Mouse (Mus musculus) Patski (cell line): Measurements from ENCODE around the gene Fam49a. TPM values are rescaled to one million over a fixed set of nuclear protein-coding genes. Genes with fewer than 3 reads are reported as not detected.
A peak's percentile ranks its signal among the peaks of the same experiment; 100 is the strongest.

ENCODE experiments used
- ATAC-seq: fragments of 100-300 bp; one replicate; pipeline ENCODE4 v1.8.0; 2021
- CTCF ChIA-PET: fragments of 350-600 bp; sonication (Branson Sonifier 250); formaldehyde crosslinking; loops from one replicate; lab custom pipeline; 2022; ENCODE audit warnings: inconsistent platforms; lab: Charles Lee
- POLR2A ChIA-PET: fragments of 350-600 bp; sonication (Branson Sonifier 250); formaldehyde crosslinking; loops from one replicate; lab custom pipeline; 2022; ENCODE audit warnings: antibody characterized with exemption, inconsistent platforms; lab: Charles Lee
- DNase-seq: peaks from one replicate; pipeline ENCODE4 v3.0.0-alpha.2; 2011; ENCODE audit warnings: low read depth, low spot score
- H3K27me3 ChIP-seq: fragments of 371-371 bp; one replicate; pipeline ENCODE4 v1.5.1; 2021
- CTCF ChIP-seq: fragments of 100-300 bp; IDR thresholded peaks from one replicate; pipeline ENCODE4 v1.5.1; 2021
- in situ Hi-C: fragments of 300-500 bp; cut with MboI; formaldehyde crosslinking; loops from 3 replicates; pipeline ENCODE4 v1.11.1; 2018; ENCODE audit warnings: low pct_unique_long_range_greater_than_20kb, mixed read lengths
- polyA plus RNA-seq: library from polyadenylated mRNA; unstranded; gene quantifications from one replicate; pipeline ENCODE4 v1.2.3, GENCODE M21; 2021

The Fam49a gene
- polyA plus RNA-seq, 1 experiment from 2014 or later: 2.7 TPM

DNA sequence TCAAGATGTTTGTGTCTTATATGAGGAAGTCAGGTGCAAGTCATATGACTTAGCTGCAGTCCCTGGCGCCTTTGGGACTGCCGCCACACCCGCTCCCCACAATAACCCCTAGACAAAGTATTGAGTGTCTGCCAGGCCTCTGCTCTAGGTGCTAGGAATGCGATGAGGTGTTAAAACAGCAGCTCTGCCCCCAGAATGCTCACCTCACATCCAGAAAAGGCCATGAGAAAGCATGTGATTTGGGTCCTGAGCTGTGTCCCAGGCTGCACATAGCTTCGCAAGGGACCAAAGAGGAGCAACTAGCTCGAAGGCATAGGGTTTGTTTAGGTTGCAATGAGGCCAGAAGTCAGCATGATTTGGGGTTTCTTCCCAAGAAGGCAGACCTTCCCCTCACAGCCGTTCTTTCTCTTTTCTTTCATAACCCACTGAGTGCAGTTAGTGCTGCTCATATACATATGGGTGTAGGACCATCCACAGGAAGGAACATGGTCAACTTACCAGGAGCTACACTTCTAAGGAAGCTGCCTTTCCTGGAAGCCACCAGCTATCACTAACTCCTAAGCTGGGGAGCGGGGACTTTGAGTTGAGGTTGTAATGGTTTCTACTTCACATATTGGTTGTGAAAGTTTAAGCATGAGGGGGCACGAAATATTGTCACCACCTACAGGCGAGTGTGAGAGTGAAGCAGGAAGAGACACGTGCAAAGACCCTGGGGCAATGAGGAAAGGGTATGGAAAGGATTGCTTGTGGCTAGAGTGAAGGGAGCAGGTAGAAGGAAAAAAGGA lies 71.8 kb downstream of the Fam49a start:
- ChIA-PET POLR2A (interaction anchor here (0.6 kb wide), 1 partner anchor 9 kb away, joined by 3 read pairs; no protein-coding TSS in a partner anchor), CTCF (interaction anchor here (0.7 kb wide), 1 partner anchor 78 kb away, joined by 3 read pairs; no protein-coding TSS in a partner anchor)
- in situ Hi-C loops: no loop called here
- no peak for ATAC-seq
- no peak for TF ChIP-seq CTCF
- no peak for DNase-seq
- no peaks in the 10 kb centered on the region for H3K27me3 ChIP-seq

DNA sequence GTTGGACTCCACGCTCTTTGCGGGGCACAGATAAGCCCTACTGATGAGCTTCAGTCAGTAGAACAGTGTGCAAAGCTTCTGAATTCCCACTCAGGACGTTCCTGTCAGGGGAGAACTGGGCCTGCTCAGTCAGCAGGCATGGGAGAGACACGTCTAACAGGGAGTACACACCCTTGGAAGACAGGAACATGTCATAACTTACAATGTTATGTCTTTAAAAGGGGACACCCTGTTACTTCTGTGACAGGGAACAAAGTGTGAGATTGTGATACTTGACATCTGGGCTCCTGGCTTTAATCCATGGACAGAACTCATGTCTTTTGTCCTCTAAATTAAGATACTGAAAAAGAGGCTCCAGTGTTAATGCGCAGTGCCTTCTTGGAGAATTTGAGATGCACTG lies 72.5 kb downstream of the Fam49a start:
- TF ChIP-seq CTCF: no peak
- ATAC-seq (no peak), DNase-seq (no peak)
- in situ Hi-C loops: no loop called here
- H3K27me3 ChIP-seq: no peaks in the 10 kb centered on the region
- ChIA-PET POLR2A (interaction anchor here (0.6 kb wide), 1 partner anchor 10 kb away, joined by 3 read pairs; no protein-coding TSS in a partner anchor), CTCF (no interaction called here)

DNA sequence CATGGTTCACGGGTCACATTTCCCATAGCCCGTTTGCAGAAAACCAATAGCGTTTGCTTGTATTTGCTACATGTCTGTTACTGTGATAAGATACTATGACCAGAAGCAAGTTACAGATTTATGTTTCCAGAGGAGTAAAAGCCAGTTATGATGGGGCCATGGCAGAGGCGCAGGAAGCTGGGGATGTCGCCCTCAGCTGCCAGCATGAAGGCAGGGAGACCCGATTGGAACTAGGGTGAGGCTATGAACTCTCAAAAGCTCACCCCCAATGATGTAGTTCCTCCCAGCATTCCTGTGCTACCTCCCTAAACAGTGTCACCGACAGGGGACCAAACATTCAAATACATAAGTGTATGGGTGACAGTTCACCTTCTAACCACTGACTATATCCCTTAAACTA lies 73.6 kb downstream of the Fam49a start:
- ATAC-seq: no peak
- in situ Hi-C loops: no loop called here
- H3K27me3 ChIP-seq: no peaks in the 10 kb centered on the region
- CTCF ChIA-PET: interaction anchor here (1.7 kb wide), 1 partner anchor 11 kb away, joined by 4 read pairs; no protein-coding TSS in a partner anchor
- TF ChIP-seq CTCF: no peak
- DNase-seq: no peak
- POLR2A ChIA-PET: no interaction called here

- ChIA-PET POLR2A (no interaction called here), CTCF (interaction anchor here (1.7 kb wide), 1 partner anchor 13 kb away, joined by 4 read pairs; no protein-coding TSS in a partner anchor)
- no peak for DNase-seq
Observed at GRCm38 (mm10) chr12:12337378-12337777, 75.4 kb downstream of the Fam49a start.

GRCm38 (mm10) chr12:12343320-12343719 lies 81.4 kb downstream of the Fam49a start:
- TF ChIP-seq CTCF: no peak
- ATAC-seq (no peak), DNase-seq (no peak)
- ChIA-PET POLR2A (no interaction called here), CTCF (no interaction called here)
- H3K27me3 ChIP-seq: no peaks in the 10 kb centered on the region
- in situ Hi-C loops: no loop called here

More at GRCm38 (mm10) chr12:12337378-12337777, 75.4 kb downstream of the Fam49a start:
- ATAC-seq: no peak
- in situ Hi-C loops: no loop called here
- no peaks in the 10 kb centered on the region for H3K27me3 ChIP-seq
- TF ChIP-seq CTCF: no peak

GRCm38 (mm10) chr12:12348625-12349024 lies 86.7 kb downstream of the Fam49a start:
- DNase-seq (no peak), ATAC-seq (no peak)
- ChIA-PET CTCF (no interaction called here), POLR2A (no interaction called here)
- TF ChIP-seq CTCF: no peak
- H3K27me3 ChIP-seq: no peaks in the 10 kb centered on the region
- in situ Hi-C loops: no loop called here

DNA sequence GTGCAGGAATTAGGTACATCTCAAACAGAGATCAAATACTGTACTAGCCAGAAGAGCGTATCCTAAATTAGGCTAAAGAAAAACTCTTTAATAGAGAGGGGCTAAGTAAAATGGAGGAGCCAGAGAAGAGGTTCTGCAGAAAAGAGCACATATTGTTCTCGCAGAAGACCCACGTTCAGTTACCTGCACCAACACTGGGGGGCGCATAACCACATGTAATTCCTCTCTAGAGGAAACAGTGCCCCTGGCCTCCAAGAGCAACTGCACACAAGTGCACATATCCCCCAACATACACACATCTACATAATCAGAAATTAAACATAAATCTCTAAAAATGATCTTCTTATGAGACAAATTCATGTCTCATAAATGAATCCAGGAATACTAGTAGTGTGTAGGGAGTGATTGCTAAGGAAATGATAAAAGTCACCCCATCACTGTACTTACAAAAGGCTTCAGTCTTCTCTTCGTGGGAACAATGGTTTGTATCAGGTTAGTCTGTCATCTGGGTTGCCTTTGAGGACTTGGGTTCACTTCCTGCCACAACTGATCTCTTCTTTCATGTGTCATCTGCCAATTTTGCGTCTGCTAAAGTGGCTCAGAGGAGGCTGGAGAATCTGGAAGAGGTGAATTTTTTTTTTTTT lies 87.8 kb downstream of the Fam49a start:
- in situ Hi-C loops: no loop called here
- POLR2A ChIA-PET: no interaction called here
- TF ChIP-seq CTCF: peak; percentile 29

GRCm38 (mm10) chr12:12351816-12352552 lies 90.0 kb downstream of the Fam49a start:
- ATAC-seq (no peak), DNase-seq (no peak)
- TF ChIP-seq CTCF: no peak
- ChIA-PET CTCF (no interaction called here), POLR2A (no interaction called here)
- in situ Hi-C loops: no loop called here
- no peaks in the 10 kb centered on the region for H3K27me3 ChIP-seq

More for the DNA sequence above, 87.8 kb downstream of the Fam49a start:
- H3K27me3 ChIP-seq: no peaks in the 10 kb centered on the region
- no peak for ATAC-seq
- no peak for DNase-seq
- CTCF ChIA-PET: no interaction called here

- DNase-seq (no peak), ATAC-seq (no peak)
- CTCF ChIA-PET: no interaction called here
- TF ChIP-seq CTCF: no peak
- no peaks in the 10 kb centered on the region for H3K27me3 ChIP-seq
- in situ Hi-C loops: no loop called here
- POLR2A ChIA-PET: no interaction called here
Observed at GRCm38 (mm10) chr12:12354115-12354653, 92.2 kb downstream of the Fam49a start.

DNA sequence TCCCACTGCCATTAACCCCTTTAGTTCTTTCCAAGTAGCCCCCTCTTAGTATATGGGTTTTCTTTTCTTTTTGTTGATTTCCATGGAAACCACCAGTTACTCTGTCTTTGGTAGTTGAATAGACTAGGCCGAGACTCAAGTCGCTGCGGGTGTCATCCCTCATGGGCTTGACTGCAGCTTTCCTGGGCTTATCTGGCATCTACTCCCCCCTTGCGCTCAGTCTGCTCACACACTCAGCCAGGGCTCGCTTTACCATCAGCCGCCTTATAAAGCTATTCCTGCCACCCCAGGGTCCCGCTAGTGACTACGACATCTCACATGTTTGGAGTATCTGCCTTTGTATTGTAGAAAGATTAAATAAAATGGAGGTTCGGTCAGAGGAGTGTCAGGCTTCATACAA lies 94.1 kb downstream of the Fam49a start:
- DNase-seq (no peak), ATAC-seq (no peak)
- no peak for TF ChIP-seq CTCF
- ChIA-PET POLR2A (no interaction called here), CTCF (no interaction called here)
- in situ Hi-C loops: no loop called here
- no peaks in the 10 kb centered on the region for H3K27me3 ChIP-seq
